Mouse (Mus musculus) neural tube, embryonic 14.5 days (tissue): ENCODE results near the gene Sigirr. TPM values are rescaled to one million over a fixed set of nuclear protein-coding genes. Genes with fewer than 3 reads are reported as not detected.
A peak's percentile ranks its signal among the peaks of the same experiment; 100 is the strongest.

Experiments used
- ATAC-seq: fragments of 200-750 bp; cut with Nextera tagmentation; 2 replicates; pipeline ENCODE4 v1.8.0; 2017; ENCODE audit warnings: low read depth, mild to moderate bottlenecking, moderate TSS enrichment, moderate library complexity
- H3K27ac ChIP-seq: fragments of 300-500 bp; sonication (generic); 2 replicates; pipeline ENCODE4 v1.5.1; 2014; ENCODE audit warnings: low read depth, mild to moderate bottlenecking, control low read depth, low read length, moderate library complexity, mixed read lengths
- H3K27me3 ChIP-seq: fragments of 300-500 bp; sonication (generic); 2 replicates; pipeline ENCODE4 v1.6.1; 2014; ENCODE audit warnings: low read length; ENCODE audit not compliant: control insufficient read depth, insufficient read depth
- H3K36me3 ChIP-seq: fragments of 300-500 bp; sonication (generic); 2 replicates; pipeline ENCODE4 v1.6.1; 2014; ENCODE audit warnings: low read length, mixed read lengths; ENCODE audit not compliant: control insufficient read depth, insufficient read depth
- H3K4me1 ChIP-seq: fragments of 300-500 bp; sonication (generic); 2 replicates; pipeline ENCODE4 v1.6.1; 2014; ENCODE audit warnings: low read length; ENCODE audit not compliant: control insufficient read depth, insufficient read depth
- H3K4me2 ChIP-seq: fragments of 300-500 bp; sonication (generic); 2 replicates; pipeline ENCODE4 v1.6.1; 2014; ENCODE audit warnings: mild to moderate bottlenecking, low read depth, low read length, control low read depth
- H3K4me3 ChIP-seq: fragments of 300-500 bp; sonication (generic); 2 replicates; pipeline ENCODE4 v1.5.1; 2014; ENCODE audit warnings: low read depth, low read length, control low read depth, mixed read lengths
- H3K9ac ChIP-seq: fragments of 300-500 bp; sonication (generic); replicated peaks from 2 replicates; pipeline ENCODE4 v1.6.1; 2014; ENCODE audit warnings: low read depth, mild to moderate bottlenecking, control low read depth, low read length, mixed read lengths
- H3K9me3 ChIP-seq: fragments of 300-500 bp; sonication (generic); 2 replicates; pipeline ENCODE4 v1.6.1; 2016; ENCODE audit warnings: low read length; ENCODE audit not compliant: control insufficient read depth
- WGBS: fragments of 180-500 bp; shearing (Covaris S2); extraction: QIAGEN DNeasy Blood & Tissue Kit; methylation state at CpG from one replicate; pipeline ENCODE4 v1.1.7; 2014; 5-methylcytosine and 5-hydroxymethylcytosine counted together
- polyA plus RNA-seq: library from polyadenylated mRNA; unstranded; fragments of >200 nt; fragmentation: Nextera tagmentation; extraction: Ambion mirVana; gene quantifications from 2 replicates; pipeline ENCODE4 v1.2.1, GENCODE M21; 2014

Sigirr gene
- polyA plus RNA-seq, 1 experiment from 2014 or later, result 1.2 TPM

GRCm38 (mm10) chr7:141070058-141070862 is 30.1 kb downstream of the Sigirr start:
- WGBS, result 1% methylated on average over 51 of the region's 51 CpGs
- Histone ChIP-seq H3K9ac (peak overlapping the region; percentile 61), H3K27me3 (no peaks in the 10 kb centered on the region), H3K4me2 (peak overlapping the region; percentile 73), H3K4me1 (0 out of 2 replicates have a peak, but pooled peaks cover 4% of the 10 kb centered on the region), H3K36me3 (peaks cover 30% of the 10 kb centered on the region), H3K9me3 (no peaks in the 10 kb centered on the region), H3K4me3 (peak overlapping the region; percentile 31), H3K27ac (peak overlapping the region; percentile 86)
- ATAC-seq, result peak; percentile 59

- H3K27me3 ChIP-seq, result no peaks in the 10 kb centered on the region
- no peaks in the 10 kb centered on the region for H3K9me3 ChIP-seq
- no peak for ATAC-seq
- H3K27ac ChIP-seq, result no peak overlapping the region
- WGBS, result 73% methylated on average over 19 of the region's 19 CpGs
- no peak overlapping the region for H3K4me3 ChIP-seq
- H3K4me1 ChIP-seq, result 0 out of 2 replicates have a peak, but pooled peaks cover 4% of the 10 kb centered on the region
- no peak overlapping the region for H3K9ac ChIP-seq
- no peak overlapping the region for H3K4me2 ChIP-seq
- peaks cover 43% of the 10 kb centered on the region for H3K36me3 ChIP-seq
These were observed 32.0 kb downstream of the Sigirr start for GRCm38 (mm10) chr7:141068351-141068750.

DNA sequence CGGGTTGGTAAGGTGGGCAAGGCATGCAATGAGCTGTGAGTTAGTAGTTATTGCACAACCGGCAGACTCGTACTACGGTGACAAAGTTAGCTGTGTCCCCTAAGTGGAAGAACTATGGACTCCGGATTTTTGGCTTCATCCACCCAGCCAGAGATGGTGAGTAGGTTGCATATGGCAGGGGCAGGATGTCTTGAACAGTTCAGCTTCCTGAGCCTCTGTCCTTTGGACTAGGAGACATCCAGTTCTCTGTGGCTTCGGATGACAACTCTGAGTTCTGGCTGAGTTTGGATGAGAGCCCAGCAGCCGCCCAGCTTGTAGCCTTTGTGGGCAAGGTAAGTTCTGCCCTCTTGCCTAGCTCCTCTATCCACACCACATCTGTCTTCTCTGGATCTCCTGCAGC is 35.8 kb downstream of the Sigirr start:
- Histone ChIP-seq H3K27me3 (no peaks in the 10 kb centered on the region), H3K9me3 (no peaks in the 10 kb centered on the region), H3K4me2 (no peak overlapping the region), H3K4me3 (no peak overlapping the region), H3K4me1 (peaks cover 19% of the 10 kb centered on the region), H3K9ac (no peak overlapping the region), H3K36me3 (peaks cover 43% of the 10 kb centered on the region), H3K27ac (no peak overlapping the region)
- 91% methylated on average over 7 of the region's 7 CpGs for WGBS
- no peak for ATAC-seq

GRCm38 (mm10) chr7:141064175-141064574 is 36.2 kb downstream of the Sigirr start:
- no peaks in the 10 kb centered on the region for H3K27me3 ChIP-seq
- no peaks in the 10 kb centered on the region for H3K9me3 ChIP-seq
- no peak overlapping the region for H3K4me3 ChIP-seq
- WGBS, result 88% methylated on average over 7 of the region's 7 CpGs
- no peak overlapping the region for H3K9ac ChIP-seq
- H3K4me2 ChIP-seq, result no peak overlapping the region
- no peak overlapping the region for H3K27ac ChIP-seq
- H3K4me1 ChIP-seq, result peaks cover 19% of the 10 kb centered on the region
- no peak for ATAC-seq
- peaks cover 43% of the 10 kb centered on the region for H3K36me3 ChIP-seq

DNA sequence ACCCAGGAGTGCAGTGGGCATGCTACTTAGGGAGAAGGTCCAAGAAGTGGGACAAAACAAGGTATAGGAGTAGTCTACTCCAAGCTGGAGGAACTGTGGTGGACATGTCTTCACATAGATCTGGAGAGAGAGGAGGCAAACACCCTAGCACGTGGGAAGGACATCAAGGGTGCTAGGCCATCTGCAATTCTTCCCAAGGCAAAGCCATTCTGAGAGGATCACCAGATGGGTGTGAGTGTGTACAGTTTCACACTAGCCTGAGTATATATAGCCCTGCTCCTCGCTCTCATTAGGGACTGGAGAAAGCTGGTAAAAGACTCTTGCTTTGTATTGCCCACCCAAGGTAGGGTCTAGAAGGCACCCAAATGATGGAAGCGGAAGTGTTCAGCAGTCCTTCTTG is 37.0 kb downstream of the Sigirr start:
- Histone ChIP-seq H3K9ac (no peak overlapping the region), H3K4me2 (no peak overlapping the region), H3K27me3 (no peaks in the 10 kb centered on the region), H3K36me3 (peaks cover 37% of the 10 kb centered on the region), H3K9me3 (no peaks in the 10 kb centered on the region), H3K27ac (no peak overlapping the region), H3K4me1 (peaks cover 19% of the 10 kb centered on the region), H3K4me3 (no peak overlapping the region)
- WGBS, result 92% methylated on average over 3 of the region's 3 CpGs
- ATAC-seq, result no peak

DNA sequence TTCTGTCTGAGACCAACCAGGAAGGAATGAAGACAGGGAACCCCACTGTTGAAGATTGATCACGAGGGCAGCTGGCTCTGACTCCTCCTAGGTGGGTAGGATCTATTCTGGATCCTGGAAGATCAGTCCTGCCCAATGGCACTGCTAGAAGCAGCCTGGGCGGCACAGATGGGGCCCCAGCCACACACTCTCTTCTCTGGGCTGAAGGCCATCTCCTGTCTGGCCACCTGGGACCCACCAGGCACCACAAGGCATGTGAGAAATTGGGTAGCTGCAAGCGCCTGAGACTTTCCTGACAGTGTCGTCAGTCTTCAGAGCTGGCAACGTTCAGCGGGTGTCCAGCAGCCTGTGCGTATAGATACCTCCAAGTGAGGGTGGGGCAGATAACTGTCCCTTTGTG is 37.8 kb downstream of the Sigirr start:
- no peaks in the 10 kb centered on the region for H3K9me3 ChIP-seq
- H3K27ac ChIP-seq, result no peak overlapping the region
- ATAC-seq, result no peak
- H3K27me3 ChIP-seq, result no peaks in the 10 kb centered on the region
- no peak overlapping the region for H3K9ac ChIP-seq
- peaks cover 29% of the 10 kb centered on the region for H3K36me3 ChIP-seq
- peak overlapping the region; percentile 85; the same call in 1 of the 2 replicates for H3K4me2 ChIP-seq
- no peak overlapping the region for H3K4me3 ChIP-seq
- WGBS, result 74% methylated on average over 7 of the region's 7 CpGs
- H3K4me1 ChIP-seq, result peaks cover 19% of the 10 kb centered on the region

DNA sequence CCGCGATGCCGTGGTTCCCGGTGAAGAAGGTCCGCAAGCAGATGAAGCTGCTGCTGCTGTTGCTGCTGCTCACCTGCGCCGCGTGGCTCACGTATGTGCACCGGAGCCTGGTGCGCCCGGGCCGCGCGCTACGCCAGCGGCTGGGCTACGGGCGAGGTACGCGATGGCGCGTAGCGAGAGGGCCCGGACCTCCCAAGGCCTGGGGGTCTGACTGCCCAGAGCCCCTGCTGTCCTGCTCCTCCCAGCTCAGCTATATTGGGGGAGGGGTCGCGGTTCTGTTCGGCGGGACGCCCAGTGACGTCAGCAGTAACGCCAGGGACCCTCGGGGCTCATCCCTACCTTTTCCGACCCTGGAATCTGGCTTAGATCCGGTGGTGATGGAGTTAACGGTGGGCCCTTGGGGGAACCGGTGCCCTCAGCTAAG is 39.1 kb downstream of the Sigirr start:
- Histone ChIP-seq H3K9ac (peak overlapping the region; percentile 99), H3K9me3 (no peaks in the 10 kb centered on the region), H3K27ac (peak overlapping the region; percentile 93), H3K4me1 (peaks cover 19% of the 10 kb centered on the region), H3K36me3 (peaks cover 21% of the 10 kb centered on the region), H3K4me3 (peak overlapping the region; percentile 86), H3K4me2 (peak overlapping the region; percentile 85), H3K27me3 (no peaks in the 10 kb centered on the region)
- under 1% methylated on average over 32 of the region's 37 CpGs for WGBS
- ATAC-seq, result peak; percentile 36; the same call in 1 of the 2 replicates

- Histone ChIP-seq H3K27me3 (no peaks in the 10 kb centered on the region), H3K4me3 (peak within 1 kb of the TSS; percentile 86), H3K36me3 (peaks cover 16% of the 10 kb centered on the region), H3K9ac (peak within 1 kb of the TSS; percentile 99), H3K4me2 (peak within 1 kb of the TSS; percentile 85), H3K4me1 (peaks cover 19% of the 10 kb centered on the region), H3K27ac (peak within 1 kb of the TSS; percentile 93), H3K9me3 (no peaks in the 10 kb centered on the region)
- peak; percentile 98 for ATAC-seq
- WGBS, result under 1% methylated on average over 69 of the region's 72 CpGs
These were observed 39.7 kb downstream of the Sigirr start, which contains the start of gene B4galnt4 for GRCm38 (mm10) chr7:141060426-141061242. Gene B4galnt4, plus strand, starts transcription at chr7:141061104.
